Mouse (Mus musculus) liver, embryonic 12.5 days (tissue): ENCODE measurements around the gene Papln. TPM values are rescaled to one million over a fixed set of nuclear protein-coding genes. Genes with fewer than 3 reads are reported as not detected.

Source experiments
- ATAC-seq: fragments of 200-750 bp; cut with Nextera tagmentation; 2 replicates; pipeline ENCODE4 v1.8.0; 2017; ENCODE audit warnings: moderate number of reproducible peaks, mild to moderate bottlenecking, moderate library complexity
- H3K27ac ChIP-seq: fragments of 300-500 bp; sonication (generic); 2 replicates; pipeline ENCODE4 v1.5.1; 2016; ENCODE audit warnings: mild to moderate bottlenecking
- H3K27me3 ChIP-seq: fragments of 300-500 bp; sonication (generic); replicated peaks from 2 replicates; pipeline ENCODE4 v1.6.1; 2016; ENCODE audit warnings: mild to moderate bottlenecking, moderate library complexity
- H3K36me3 ChIP-seq: fragments of 300-500 bp; sonication (generic); 2 replicates; pipeline ENCODE4 v1.6.1; 2016; ENCODE audit warnings: mild to moderate bottlenecking, moderate library complexity
- H3K4me1 ChIP-seq: fragments of 300-500 bp; sonication (generic); 2 replicates; pipeline ENCODE4 v1.6.1; 2016
- H3K4me2 ChIP-seq: fragments of 300-500 bp; sonication (generic); 2 replicates; pipeline ENCODE4 v1.6.1; 2016; ENCODE audit warnings: mild to moderate bottlenecking, moderate library complexity
- H3K4me3 ChIP-seq: fragments of 300-500 bp; sonication (generic); 2 replicates; pipeline ENCODE4 v1.5.1; 2016; ENCODE audit warnings: mild to moderate bottlenecking, moderate library complexity
- H3K9ac ChIP-seq: fragments of 300-500 bp; sonication (generic); 2 replicates; pipeline ENCODE4 v1.6.1; 2016; ENCODE audit warnings: mild to moderate bottlenecking, moderate library complexity
- H3K9me3 ChIP-seq: fragments of 300-500 bp; sonication (generic); replicated peaks from 2 replicates; pipeline ENCODE4 v1.6.1; 2016; ENCODE audit warnings: mild to moderate bottlenecking, moderate library complexity
- WGBS: fragments of 180-500 bp; shearing (Covaris S2); methylation state at CpG from one replicate; pipeline ENCODE4 v1.1.7; 2016; ENCODE audit not compliant: insufficient replicate concordance; 5-methylcytosine and 5-hydroxymethylcytosine counted together
- polyA plus RNA-seq: library from polyadenylated mRNA; unstranded; fragments of >200 nt; fragmentation: Nextera tagmentation; extraction: Ambion mirVana; gene quantifications from 2 replicates; pipeline ENCODE4 v1.2.1, GENCODE M21; 2016

Gene Papln
- polyA plus RNA-seq, 1 experiment from 2014 or later = 0.70 TPM

GRCm38 (mm10) chr12:83841409-83842190 is 78.2 kb downstream of the Papln start:
- Histone ChIP-seq H3K4me2 (no peak overlapping the region), H3K4me1 (peaks cover 3% of the 10 kb centered on the region; the same call in 1 of the 2 replicates), H3K27ac (no peak overlapping the region), H3K9ac (no peak overlapping the region), H3K4me3 (no peak overlapping the region), H3K36me3 (peaks cover 34% of the 10 kb centered on the region), H3K27me3 (no peaks in the 10 kb centered on the region), H3K9me3 (no peaks in the 10 kb centered on the region)
- ATAC-seq = no peak
- WGBS = 78% methylated on average over 10 of the region's 10 CpGs

Other genes with a start within 250 kb of the Papln start
- 16.9 and 18.7 TPM in 2 replicates for gene Dcaf4, start 243.2 kb upstream of the Papln start, polyA plus RNA-seq
- 8.2 and 9.1 TPM in 2 replicates for gene Zfyve1, start 166.4 kb upstream of the Papln start, polyA plus RNA-seq
- 163 and 166 TPM in 2 replicates for gene Rbm25, start 132.4 kb upstream of the Papln start, polyA plus RNA-seq
- gene Psen1, start 75.5 kb upstream of the Papln start, polyA plus RNA-seq = 32.2 and 33.0 TPM in 2 replicates
- gene Numb, start 158.3 kb downstream of the Papln start, polyA plus RNA-seq = 17.7 and 18.4 TPM in 2 replicates
- gene Riox1, start 187.0 kb downstream of the Papln start, polyA plus RNA-seq = 22.3 and 22.8 TPM in 2 replicates
- gene Heatr4, start 221.2 kb downstream of the Papln start, polyA plus RNA-seq = not detected in 2 replicates
- gene Acot2, start 224.2 kb downstream of the Papln start, polyA plus RNA-seq = 15.1 and 15.2 TPM in 2 replicates
- 26.6 and 31.3 TPM in 2 replicates for gene Acot1, start 245.9 kb downstream of the Papln start, polyA plus RNA-seq